Comparison of ENCODE assay signal across 28 mouse cellular contexts in the genomic region with DNA sequence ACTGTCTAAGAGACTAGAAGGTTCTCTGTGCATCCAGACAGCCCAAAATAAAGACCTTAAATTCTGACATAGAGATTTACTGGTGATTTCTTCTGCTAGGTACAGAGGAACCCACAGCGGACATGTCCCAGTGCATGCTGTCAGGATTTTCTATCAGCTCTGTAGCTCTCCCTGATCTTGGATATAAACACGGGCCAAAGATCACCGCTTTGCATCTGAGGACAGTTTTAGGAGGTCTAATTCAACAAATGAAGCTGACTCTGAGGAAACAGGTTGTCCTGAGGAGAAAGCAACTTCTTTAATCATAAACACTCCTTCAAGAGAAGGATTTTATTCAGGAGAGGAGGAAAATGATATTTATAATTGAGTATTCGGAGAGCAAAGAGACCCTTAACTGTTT. TPM values are rescaled to one million over a fixed set of nuclear protein-coding genes. Genes with fewer than 3 reads are reported as not detected.
DNase-seq lines count a peak whose midpoint lies in the region; ATAC-seq and TF ChIP-seq lines count a peak whose summit lies in the region.
"Had no signal": no experiment of that assay in that cellular context is flagged by ENCODE, and none has a peak within 500 bp of the region (broad histone marks: within the 10 kb centered on the region; RNA-seq: fewer than 3 reads in every experiment).

No protein-coding gene starts in this region.

- WGBS in kidney, embryonic 16.5 days: 62% methylated on average over 4 of the region's 4 CpGs
- 64% methylated on average over 4 of the region's 4 CpGs for WGBS in lung, postnatal 0 days

- H3K27me3 ChIP-seq in kidney, embryonic 16.5 days (ENCODE audit: insufficient read depth, low read length): no peaks in the 10 kb centered on the region
- no peaks in the 10 kb centered on the region for H3K27me3 ChIP-seq in lung, postnatal 0 days (replicated peaks; ENCODE audit: insufficient read depth, low read length)
- H3K27me3 ChIP-seq: forebrain, embryonic 15.5 days; hindbrain, embryonic 12.5 days; midbrain, embryonic 15.5 days had no signal

- peaks cover 22% of the 10 kb centered on the region for H3K4me1 ChIP-seq in kidney, embryonic 16.5 days (ENCODE audit: insufficient read depth, low read length)
- H3K4me1 ChIP-seq in lung, postnatal 0 days (ENCODE audit: insufficient read depth, low read depth, low read length): no peaks in the 10 kb centered on the region; the same call in 1 of the 2 replicates

- TF ChIP-seq EP300 in lung, postnatal 0 days (IDR thresholded peaks at IDR 0.05): no peak

- 0 out of 2 replicates have a peak overlapping the region, but pooled peaks have one; percentile 8 for H3K9ac ChIP-seq in kidney, embryonic 16.5 days (replicated peaks; ENCODE audit: low read length)
- no peak overlapping the region for H3K9ac ChIP-seq in lung, postnatal 0 days (replicated peaks; ENCODE audit: low read depth)
- H3K9ac ChIP-seq: forebrain, embryonic 15.5 days; hindbrain, embryonic 12.5 days; liver, embryonic 14.5 days; midbrain, embryonic 15.5 days had no signal

- peak overlapping the region; percentile 91 for H3K27ac ChIP-seq in kidney, embryonic 16.5 days (ENCODE audit: low read length)
- peak overlapping the region; percentile 70 for H3K27ac ChIP-seq in lung, postnatal 0 days (ENCODE audit: low read length)
- H3K27ac ChIP-seq: forebrain, embryonic 15.5 days; hindbrain, embryonic 12.5 days; hindbrain, postnatal 0 days; liver, embryonic 14.5 days had no signal

- no peak for ATAC-seq in kidney, embryonic 16.5 days (ENCODE audit: low FRiP score, low TSS enrichment)
- no peak for ATAC-seq in lung, postnatal 0 days
- ATAC-seq: forebrain, embryonic 15.5 days; hindbrain, postnatal 0 days; midbrain, embryonic 15.5 days had no signal

- H3K4me2 ChIP-seq in kidney, embryonic 16.5 days (replicated peaks; ENCODE audit: low read depth, low read length): no peak overlapping the region
- H3K4me2 ChIP-seq in lung, postnatal 0 days (replicated peaks; ENCODE audit: low read depth, low read length): no peak overlapping the region; the same call in 1 of the 2 replicates
- H3K4me2 ChIP-seq: forebrain, embryonic 15.5 days; hindbrain, embryonic 12.5 days; midbrain, embryonic 15.5 days had no signal

- no peak for TF ChIP-seq CTCF in lung, postnatal 0 days (IDR thresholded peaks at IDR 0.05)

- no peaks in the 10 kb centered on the region for H3K9me3 ChIP-seq in kidney, embryonic 16.5 days (ENCODE audit: low read length)
- no peaks in the 10 kb centered on the region for H3K9me3 ChIP-seq in lung, postnatal 0 days (ENCODE audit: low read length)
- H3K9me3 ChIP-seq: forebrain, embryonic 15.5 days; G1E; hindbrain, embryonic 12.5 days; midbrain, embryonic 15.5 days had no signal

- H3K36me3 ChIP-seq in kidney, embryonic 16.5 days (ENCODE audit: insufficient read depth, low read length): no peaks in the 10 kb centered on the region
- no peaks in the 10 kb centered on the region for H3K36me3 ChIP-seq in lung, postnatal 0 days (ENCODE audit: insufficient read depth, low read length)
- H3K36me3 ChIP-seq: forebrain, embryonic 15.5 days; G1E; hindbrain, embryonic 12.5 days; midbrain, embryonic 15.5 days had no signal

- DNase-seq in heart, adult 11 months: peak; percentile 27
- DNase-seq in heart, postnatal 25 days (ENCODE audit: low spot score): no peak
- no peak for DNase-seq in kidney, adult 18-20 months
- DNase-seq in lung, postnatal 0 days (ENCODE audit: low spot score): no peak
- DNase-seq in lung, adult 18-20 months: no peak
- no peak for DNase-seq in embryo, embryonic 10.5 days (ENCODE audit: low spot score)
- DNase-seq: adrenal gland, adult 8-10 months; cerebellum, adult 8-10 months; cerebellum, postnatal 25 days; gastrocnemius, postnatal 36 days; heart, postnatal 36 days; kidney, adult 2 months; kidney, postnatal 36 days; left cerebral cortex, postnatal 4 days; liver; lung, postnatal 10 days; right cerebral cortex, postnatal 25 days; spleen, adult 18-20 months; thymus, adult 2 months; thymus, postnatal 36 days had no signal

- intact Hi-C loops in heart, postnatal 25 days (cut with DNase I): no loop called here

- no peak overlapping the region for H3K4me3 ChIP-seq in kidney, embryonic 16.5 days (ENCODE audit: low read length)
- no peak overlapping the region for H3K4me3 ChIP-seq in lung, postnatal 0 days (ENCODE audit: low read depth, low read length)
- H3K4me3 ChIP-seq: forebrain, embryonic 15.5 days; hindbrain, embryonic 12.5 days; midbrain, embryonic 15.5 days had no signal

RNA-seq across cellular contexts. Expression of a gene that starts 13.1 kb away (rescaled TPM):
- total RNA-seq in heart, postnatal 25 days (2021): 1 to 10 TPM; 3.7 to 4.9 TPM
- polyA plus RNA-seq in kidney, embryonic 16.5 days (2015; fragmentation: Nextera tagmentation; extraction: Ambion mirVana): 5.6 and 6.0 TPM in 2 replicates
- polyA plus RNA-seq in lung, postnatal 0 days (2015; fragmentation: Nextera tagmentation; extraction: Ambion mirVana): 16.1 and 16.7 TPM in 2 replicates
- total RNA-seq: neutrophil, adult 5-6 weeks had no signal
- polyA plus RNA-seq: G1E had no signal

RNA-seq across cellular contexts. Expression of a gene that starts 13.6 kb away (rescaled TPM):
- 10 to 100 TPM; 27.1 to 30.6 TPM for total RNA-seq in heart, postnatal 25 days (2021)
- polyA plus RNA-seq in kidney, embryonic 16.5 days (2015; fragmentation: Nextera tagmentation; extraction: Ambion mirVana): 32.1 and 43.4 TPM in 2 replicates
- 38.1 and 40.1 TPM in 2 replicates for polyA plus RNA-seq in lung, postnatal 0 days (2015; fragmentation: Nextera tagmentation; extraction: Ambion mirVana)

RNA-seq across cellular contexts. Expression of a gene that starts 38.1 kb away (rescaled TPM):
- 10 to 100 TPM; 44.9 to 51.9 TPM for total RNA-seq in heart, postnatal 25 days (2021)
- 79.2 and 81.6 TPM in 2 replicates for polyA plus RNA-seq in kidney, embryonic 16.5 days (2015; fragmentation: Nextera tagmentation; extraction: Ambion mirVana)
- 77.9 and 87.8 TPM in 2 replicates for polyA plus RNA-seq in lung, postnatal 0 days (2015; fragmentation: Nextera tagmentation; extraction: Ambion mirVana)
